Mouse (Mus musculus) stomach, postnatal 0 days (tissue): ENCODE results near the gene Dapl1. TPM values are rescaled to one million over a fixed set of nuclear protein-coding genes. Genes with fewer than 3 reads are reported as not detected.

Experiments
- ATAC-seq: fragments of 200-750 bp; cut with Nextera tagmentation; 2 replicates; pipeline ENCODE4 v1.8.0; 2017; ENCODE audit not compliant: low FRiP score, low TSS enrichment
- DNase-seq: peaks from one replicate; pipeline ENCODE4 v3.0.0-alpha.2; 2016; ENCODE audit warnings: low spot score
- H3K27ac ChIP-seq: fragments of 300-500 bp; sonication (generic); replicated peaks from 2 replicates; pipeline ENCODE4 v1.5.1; 2014; ENCODE audit warnings: mild to moderate bottlenecking, control low read depth
- H3K27me3 ChIP-seq: fragments of 300-500 bp; sonication (generic); 2 replicates; pipeline ENCODE4 v1.6.1; 2014; ENCODE audit warnings: low read length; ENCODE audit not compliant: control insufficient read depth, insufficient read depth
- H3K36me3 ChIP-seq: fragments of 300-500 bp; sonication (generic); 2 replicates; pipeline ENCODE4 v1.6.1; 2014; ENCODE audit warnings: low read length, mixed read lengths; ENCODE audit not compliant: control insufficient read depth, insufficient read depth
- H3K4me1 ChIP-seq: fragments of 300-500 bp; sonication (generic); replicated peaks from 2 replicates; pipeline ENCODE4 v1.6.1; 2014; ENCODE audit warnings: antibody characterized with exemption; ENCODE audit not compliant: control insufficient read depth, insufficient read depth
- H3K4me2 ChIP-seq: fragments of 300-500 bp; sonication (generic); replicated peaks from 2 replicates; pipeline ENCODE4 v1.6.1; 2014; ENCODE audit warnings: low read depth, mild to moderate bottlenecking, control low read depth, moderate library complexity
- H3K4me3 ChIP-seq: fragments of 300-500 bp; sonication (generic); 2 replicates; pipeline ENCODE4 v1.5.1; 2014; ENCODE audit warnings: low read depth, low read length, control low read depth
- H3K9ac ChIP-seq: fragments of 300-500 bp; sonication (generic); 2 replicates; pipeline ENCODE4 v1.6.1; 2014; ENCODE audit warnings: mild to moderate bottlenecking, low read length, control low read depth, mixed read lengths
- H3K9me3 ChIP-seq: fragments of 300-500 bp; sonication (generic); 2 replicates; pipeline ENCODE4 v1.6.1; 2016; ENCODE audit warnings: low read length; ENCODE audit not compliant: control insufficient read depth
- CTCF ChIP-seq: IDR thresholded peaks from 2 replicates; pipeline ENCODE4 v1.5.1; 2016; ENCODE audit warnings: antibody characterized with exemption, low read depth, mild to moderate bottlenecking, moderate library complexity
- EP300 ChIP-seq: optimal IDR thresholded peaks from 2 replicates; pipeline ENCODE3; 2016; ENCODE audit warnings: antibody characterized with exemption
- WGBS: fragments of 180-500 bp; shearing (Covaris S2); extraction: QIAGEN DNeasy Blood & Tissue Kit; methylation state at CpG from one replicate; pipeline ENCODE4 v1.1.7; 2014; 5-methylcytosine and 5-hydroxymethylcytosine counted together
- polyA plus RNA-seq: library from polyadenylated mRNA; unstranded; fragments of >200 nt; fragmentation: Nextera tagmentation; extraction: Ambion mirVana; gene quantifications from 2 replicates; pipeline ENCODE4 v1.2.1, GENCODE M21; 2015

Dapl1 gene
- polyA plus RNA-seq, 1 experiment from 2014 or later = 472 TPM

DNA sequence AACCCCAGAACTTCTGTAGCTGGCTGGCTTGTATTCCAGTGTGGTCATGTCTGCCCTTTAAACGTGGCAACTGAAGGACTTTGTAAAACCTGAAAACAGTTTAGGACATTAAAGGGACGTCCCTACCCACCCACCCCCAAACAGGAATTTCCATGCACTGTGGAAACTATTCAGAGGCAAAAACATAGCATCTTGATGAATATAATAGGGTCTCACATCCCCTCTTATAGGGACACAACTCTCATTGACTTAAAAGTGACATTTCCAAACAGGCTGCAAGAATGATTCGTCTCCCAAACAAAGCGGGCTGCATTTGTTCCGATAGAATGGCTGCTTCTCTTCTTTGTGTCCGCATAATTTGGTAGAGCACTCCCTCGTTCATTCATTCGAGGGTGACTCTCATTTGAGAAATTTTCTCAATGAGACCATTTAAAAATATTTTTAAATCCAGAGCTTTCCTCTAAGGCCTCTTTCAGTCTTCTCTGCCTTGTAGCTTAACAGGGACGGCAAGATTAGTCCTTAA lies 59.2 kb downstream of the Dapl1 start:
- H3K4me1 ChIP-seq = no peaks in the 10 kb centered on the region
- H3K9ac ChIP-seq = no peak overlapping the region
- no peaks in the 10 kb centered on the region for H3K36me3 ChIP-seq
- TF ChIP-seq CTCF (no peak), EP300 (no peak)
- no peak for DNase-seq
- H3K27me3 ChIP-seq = no peaks in the 10 kb centered on the region
- H3K4me2 ChIP-seq = no peak overlapping the region
- ATAC-seq = no peak
- WGBS = 66% methylated on average over 9 of the region's 9 CpGs
- H3K4me3 ChIP-seq = no peak overlapping the region
- H3K27ac ChIP-seq = no peak overlapping the region
- no peaks in the 10 kb centered on the region for H3K9me3 ChIP-seq

DNA sequence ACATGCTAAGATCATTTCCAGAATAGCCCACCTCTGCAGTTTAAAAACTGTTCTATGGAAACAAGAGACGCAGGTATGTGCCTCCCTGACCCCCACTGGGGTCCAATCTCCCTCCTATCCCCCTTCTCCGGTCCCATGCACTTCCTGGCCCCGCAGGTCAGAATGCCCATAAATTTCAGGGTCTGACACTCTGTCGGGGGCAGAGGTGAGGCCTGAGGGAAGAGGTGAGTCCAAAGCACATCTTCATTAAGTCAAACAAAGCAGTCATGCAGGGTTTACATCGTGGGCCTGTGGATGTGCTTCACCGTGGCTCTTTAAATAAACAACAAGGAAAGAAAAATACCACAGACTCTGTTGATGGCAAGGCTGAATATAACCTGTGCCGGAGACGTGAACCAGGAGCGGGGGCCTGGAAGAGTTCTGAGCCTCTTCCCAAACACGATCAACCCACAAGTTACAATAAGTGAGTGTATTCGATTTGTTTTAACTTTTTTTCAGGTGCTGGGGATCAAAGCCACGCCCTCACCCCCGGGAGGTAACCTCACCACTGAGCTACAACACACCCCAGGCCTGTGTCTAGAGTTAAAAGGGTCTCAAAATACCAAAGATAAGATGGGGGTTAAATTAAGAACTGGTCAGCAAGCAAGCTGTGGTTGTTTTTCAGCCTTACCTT lies 59.9 kb downstream of the Dapl1 start:
- no peaks in the 10 kb centered on the region for H3K9me3 ChIP-seq
- ATAC-seq (no peak), DNase-seq (no peak)
- 37% methylated on average over 13 of the region's 13 CpGs for WGBS
- H3K4me1 ChIP-seq = no peaks in the 10 kb centered on the region
- TF ChIP-seq CTCF (no peak), EP300 (no peak)
- H3K9ac ChIP-seq = no peak overlapping the region
- no peak overlapping the region for H3K27ac ChIP-seq
- no peak overlapping the region for H3K4me3 ChIP-seq
- H3K36me3 ChIP-seq = no peaks in the 10 kb centered on the region
- H3K27me3 ChIP-seq = no peaks in the 10 kb centered on the region
- H3K4me2 ChIP-seq = no peak overlapping the region

DNA sequence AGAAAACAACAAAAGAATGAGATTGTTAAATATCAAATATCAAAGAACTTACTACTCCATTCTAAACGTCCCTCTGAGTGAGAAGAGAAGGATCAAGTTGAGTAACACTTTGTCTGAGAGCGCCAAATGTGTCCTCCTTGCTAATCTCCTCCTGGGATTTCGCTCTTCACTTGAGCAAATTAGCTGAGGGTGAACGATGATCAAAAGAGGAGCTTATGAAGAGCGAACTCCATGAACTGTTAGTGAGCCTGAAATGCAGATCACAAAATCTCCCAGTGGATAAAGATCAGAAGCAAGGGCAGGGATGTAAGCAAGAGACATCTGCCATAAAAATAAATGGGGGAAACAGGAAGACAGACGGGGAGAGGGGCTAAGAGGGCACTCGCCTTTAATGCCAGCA lies 60.5 kb downstream of the Dapl1 start:
- no peak overlapping the region for H3K4me3 ChIP-seq
- WGBS = 53% methylated on average over 7 of the region's 7 CpGs
- H3K4me2 ChIP-seq = no peak overlapping the region
- DNase-seq = no peak
- H3K9ac ChIP-seq = no peak overlapping the region
- no peaks in the 10 kb centered on the region for H3K36me3 ChIP-seq
- no peaks in the 10 kb centered on the region for H3K9me3 ChIP-seq
- no peak for ATAC-seq
- no peaks in the 10 kb centered on the region for H3K4me1 ChIP-seq
- TF ChIP-seq EP300 (no peak), CTCF (no peak)
- no peak overlapping the region for H3K27ac ChIP-seq
- no peaks in the 10 kb centered on the region for H3K27me3 ChIP-seq

DNA sequence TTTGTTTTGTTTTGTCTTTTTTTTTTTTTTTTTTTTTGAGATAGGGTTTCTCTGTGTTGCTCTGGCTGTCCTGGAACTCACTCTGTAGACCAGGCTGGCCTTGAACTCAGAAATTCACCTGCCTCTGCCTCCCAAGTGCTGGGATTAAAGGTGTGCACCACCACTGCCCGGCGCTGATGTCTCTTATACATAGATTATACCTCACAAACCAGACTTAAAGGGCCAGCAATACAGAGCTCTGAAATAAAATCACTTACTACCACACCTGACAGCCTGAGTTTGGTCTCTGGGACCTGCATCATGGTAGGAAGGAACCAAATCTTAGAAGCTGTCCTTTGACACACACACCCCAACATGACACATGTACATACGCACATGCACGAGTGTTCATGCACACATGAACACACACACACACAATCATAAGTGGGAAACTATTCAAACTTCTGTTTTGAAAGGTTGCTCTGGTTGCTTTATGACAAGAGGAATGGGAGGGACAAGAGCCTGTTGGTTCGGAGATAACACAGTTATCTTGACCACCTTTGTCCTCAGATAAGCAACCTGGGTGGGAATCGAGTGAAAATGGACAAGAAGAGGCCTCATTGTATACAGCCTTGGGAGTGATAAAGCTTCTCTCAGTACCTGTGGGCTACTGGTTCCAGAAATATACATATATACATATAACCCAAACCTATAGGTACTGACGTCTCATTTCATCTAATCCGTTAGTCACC lies 63.1 kb downstream of the Dapl1 start:
- 78% methylated on average over 8 of the region's 8 CpGs for WGBS
- DNase-seq = no peak
- Histone ChIP-seq H3K4me2 (no peak overlapping the region), H3K27ac (no peak overlapping the region), H3K9ac (no peak overlapping the region), H3K4me1 (no peaks in the 10 kb centered on the region), H3K27me3 (no peaks in the 10 kb centered on the region), H3K36me3 (no peaks in the 10 kb centered on the region), H3K4me3 (no peak overlapping the region), H3K9me3 (no peaks in the 10 kb centered on the region)
- ATAC-seq = no peak
- TF ChIP-seq EP300 = no peak
- TF ChIP-seq CTCF = no peak

DNA sequence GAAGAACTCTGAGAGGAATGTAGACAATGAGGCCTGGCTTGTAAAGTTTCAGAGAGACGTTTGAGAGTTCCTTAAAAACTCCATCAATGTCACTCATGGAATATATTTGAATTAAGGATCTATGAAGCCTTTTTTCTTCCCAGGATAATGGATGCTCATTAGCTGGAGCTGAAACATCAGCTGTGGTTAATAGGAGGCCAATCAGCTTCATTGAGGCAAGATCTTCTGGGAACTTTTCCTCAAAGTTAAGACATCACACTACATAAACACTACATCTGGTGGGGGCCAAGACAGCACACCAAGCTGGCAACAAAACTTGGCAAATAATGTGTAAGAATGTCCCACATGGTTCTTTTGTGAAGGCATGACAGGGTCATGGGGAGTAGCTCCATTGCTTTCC lies 68.3 kb downstream of the Dapl1 start:
- Histone ChIP-seq H3K27me3 (no peaks in the 10 kb centered on the region), H3K36me3 (no peaks in the 10 kb centered on the region), H3K27ac (no peak overlapping the region), H3K4me1 (no peaks in the 10 kb centered on the region), H3K4me3 (no peak overlapping the region), H3K4me2 (no peak overlapping the region), H3K9me3 (no peaks in the 10 kb centered on the region), H3K9ac (no peak overlapping the region)
- 53% methylated on average over 1 of the region's 1 CpGs for WGBS
- DNase-seq = no peak
- TF ChIP-seq EP300 = no peak
- TF ChIP-seq CTCF = no peak
- ATAC-seq = no peak

DNA sequence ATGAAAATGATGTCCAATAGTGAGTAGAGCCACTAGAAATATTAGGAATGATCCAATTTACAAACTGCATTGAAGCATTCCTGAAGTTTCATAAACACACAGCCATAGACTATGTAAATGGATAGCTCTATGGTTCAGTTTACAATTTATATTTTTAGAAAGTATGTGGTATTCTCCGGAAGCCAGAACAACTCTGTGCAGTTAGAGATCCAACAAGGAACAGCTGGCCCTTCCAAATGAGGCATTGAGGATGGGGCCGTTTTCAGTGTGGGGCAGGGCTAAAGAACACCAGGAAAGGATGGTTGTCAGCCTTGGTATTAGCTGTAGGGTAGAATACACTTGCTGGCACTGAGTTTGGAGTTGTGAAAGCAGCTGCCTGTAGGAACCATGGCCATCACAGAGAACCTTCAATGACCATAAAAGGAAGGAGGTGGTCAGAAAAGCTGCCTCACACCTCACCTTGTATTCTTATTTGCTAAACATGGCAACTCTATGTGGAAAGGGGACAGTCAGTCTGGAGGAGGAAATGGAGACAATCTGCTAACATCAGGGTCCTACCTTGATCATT lies 70.0 kb downstream of the Dapl1 start:
- Histone ChIP-seq H3K4me2 (no peak overlapping the region), H3K36me3 (no peaks in the 10 kb centered on the region), H3K27me3 (no peaks in the 10 kb centered on the region), H3K4me3 (no peak overlapping the region), H3K9me3 (no peaks in the 10 kb centered on the region), H3K4me1 (no peaks in the 10 kb centered on the region), H3K9ac (no peak overlapping the region), H3K27ac (no peak overlapping the region)
- no peak for ATAC-seq
- DNase-seq = no peak
- 61% methylated on average over 2 of the region's 2 CpGs for WGBS
- TF ChIP-seq CTCF = no peak
- TF ChIP-seq EP300 = no peak

Other genes starting within 250 kb of the Dapl1 start
- 13.4 and 15.7 TPM in 2 replicates for gene Tanc1, start 127.4 kb downstream of the Dapl1 start, polyA plus RNA-seq